Mouse (Mus musculus): Measurements from ENCODE around the gene Gm13212. TPM values are rescaled to one million over a fixed set of nuclear protein-coding genes. Genes with fewer than 3 reads are reported as not detected.
"Not testable (repeated sequence)": the region's sequence is repeated elsewhere in the genome, so short reads cannot be mapped to it uniquely, and the experiment has no call there.

The Gm13212 gene
- polyA plus RNA-seq (2015; fragmentation: Nextera tagmentation; extraction: Ambion mirVana), result 0.05 and 0.22 TPM in 2 replicates

- H3K9ac ChIP-seq (ENCODE audit: low read depth, low read length); H3K4me2 ChIP-seq (ENCODE audit: low read length); ATAC-seq; H3K4me1 ChIP-seq (ENCODE audit: control insufficient read depth, insufficient read depth, low read depth, low read length); H3K4me3 ChIP-seq (ENCODE audit: low read length); H3K27me3 ChIP-seq (replicated peaks; ENCODE audit: control insufficient read depth, insufficient read depth, low read length); H3K36me3 ChIP-seq (ENCODE audit: control insufficient read depth, insufficient read depth, low read length); H3K9me3 ChIP-seq (ENCODE audit: control insufficient read depth, low read length); H3K27ac ChIP-seq (ENCODE audit: low read depth, low read length): not testable (repeated sequence)
- 20% methylated on average over 11 of the region's 11 CpGs for WGBS
These were observed at the start of gene Gm13212 for GRCm38 (mm10) chr4:145585078-145585477. TSS of gene Gm13212 (plus strand) at chr4:145585166.

- WGBS, result 81% methylated on average over 5 of the region's 5 CpGs
- ATAC-seq; H3K4me1 ChIP-seq (ENCODE audit: control insufficient read depth, insufficient read depth, low read depth, low read length); H3K4me3 ChIP-seq (ENCODE audit: low read length); H3K27me3 ChIP-seq (replicated peaks; ENCODE audit: control insufficient read depth, insufficient read depth, low read length); H3K4me2 ChIP-seq (ENCODE audit: low read length); H3K36me3 ChIP-seq (ENCODE audit: control insufficient read depth, insufficient read depth, low read length); H3K9ac ChIP-seq (ENCODE audit: low read depth, low read length); H3K27ac ChIP-seq (ENCODE audit: low read depth, low read length): not testable (repeated sequence)
- H3K9me3 ChIP-seq (ENCODE audit: control insufficient read depth, low read length), result peaks cover 26% of the 10 kb centered on the region
These were observed 41.1 kb upstream of the Gm13212 start for GRCm38 (mm10) chr4:145543861-145544260.

- H3K4me1 ChIP-seq (ENCODE audit: control insufficient read depth, insufficient read depth, low read depth, low read length); H3K36me3 ChIP-seq (ENCODE audit: control insufficient read depth, insufficient read depth, low read length); H3K9ac ChIP-seq (ENCODE audit: low read depth, low read length); H3K27me3 ChIP-seq (replicated peaks; ENCODE audit: control insufficient read depth, insufficient read depth, low read length); ATAC-seq; H3K27ac ChIP-seq (ENCODE audit: low read depth, low read length); H3K4me3 ChIP-seq (ENCODE audit: low read length); H3K4me2 ChIP-seq (ENCODE audit: low read length): not testable (repeated sequence)
- WGBS, result 23% methylated on average over 2 of the region's 2 CpGs
- peaks cover 30% of the 10 kb centered on the region for H3K9me3 ChIP-seq (ENCODE audit: control insufficient read depth, low read length)
These were observed 39.9 kb upstream of the Gm13212 start for GRCm38 (mm10) chr4:145545106-145545505.

- ATAC-seq, result not testable (repeated sequence)
- WGBS, result 80% methylated on average over 6 of the region's 6 CpGs
These were observed 39.1 kb upstream of the Gm13212 start for GRCm38 (mm10) chr4:145545734-145546349.

GRCm38 (mm10) chr4:145546477-145546876 lies 38.5 kb upstream of the Gm13212 start:
- not testable (repeated sequence) for H3K27ac ChIP-seq (ENCODE audit: low read depth, low read length); H3K4me3 ChIP-seq (ENCODE audit: low read length); H3K4me2 ChIP-seq (ENCODE audit: low read length); H3K9ac ChIP-seq (ENCODE audit: low read depth, low read length); H3K27me3 ChIP-seq (replicated peaks; ENCODE audit: control insufficient read depth, insufficient read depth, low read length); H3K36me3 ChIP-seq (ENCODE audit: control insufficient read depth, insufficient read depth, low read length); H3K4me1 ChIP-seq (ENCODE audit: control insufficient read depth, insufficient read depth, low read depth, low read length); ATAC-seq
- 89% methylated on average over 3 of the region's 3 CpGs for WGBS
- H3K9me3 ChIP-seq (ENCODE audit: control insufficient read depth, low read length), result peaks cover 31% of the 10 kb centered on the region

More at GRCm38 (mm10) chr4:145545734-145546349, 39.1 kb upstream of the Gm13212 start:
- not testable (repeated sequence) for H3K4me3 ChIP-seq (ENCODE audit: low read length); H3K9ac ChIP-seq (ENCODE audit: low read depth, low read length); H3K27ac ChIP-seq (ENCODE audit: low read depth, low read length); H3K4me2 ChIP-seq (ENCODE audit: low read length); H3K36me3 ChIP-seq (ENCODE audit: control insufficient read depth, insufficient read depth, low read length); H3K4me1 ChIP-seq (ENCODE audit: control insufficient read depth, insufficient read depth, low read depth, low read length); H3K27me3 ChIP-seq (replicated peaks; ENCODE audit: control insufficient read depth, insufficient read depth, low read length)
- H3K9me3 ChIP-seq (ENCODE audit: control insufficient read depth, low read length), result peaks cover 33% of the 10 kb centered on the region

GRCm38 (mm10) chr4:145556680-145557079 lies 28.3 kb upstream of the Gm13212 start:
- H3K4me3 ChIP-seq (ENCODE audit: low read length), result no peak overlapping the region
- H3K36me3 ChIP-seq (ENCODE audit: control insufficient read depth, insufficient read depth, low read length), result no peaks in the 10 kb centered on the region
- H3K27ac ChIP-seq (ENCODE audit: low read depth, low read length), result no peak overlapping the region
- no peak overlapping the region for H3K4me2 ChIP-seq (ENCODE audit: low read length)
- peaks cover 25% of the 10 kb centered on the region for H3K9me3 ChIP-seq (ENCODE audit: control insufficient read depth, low read length)
- no peak overlapping the region for H3K9ac ChIP-seq (ENCODE audit: low read depth, low read length)
- ATAC-seq, result no peak
- WGBS, result 75% methylated on average over 1 of the region's 1 CpGs
- no peaks in the 10 kb centered on the region for H3K27me3 ChIP-seq (replicated peaks; ENCODE audit: control insufficient read depth, insufficient read depth, low read length)
- H3K4me1 ChIP-seq (ENCODE audit: control insufficient read depth, insufficient read depth, low read depth, low read length), result no peaks in the 10 kb centered on the region

GRCm38 (mm10) chr4:145559505-145560099 lies 25.4 kb upstream of the Gm13212 start:
- H3K9ac ChIP-seq (ENCODE audit: low read depth, low read length), result no peak overlapping the region
- H3K4me1 ChIP-seq (ENCODE audit: control insufficient read depth, insufficient read depth, low read depth, low read length), result no peaks in the 10 kb centered on the region
- no peak overlapping the region for H3K27ac ChIP-seq (ENCODE audit: low read depth, low read length)
- no peak for ATAC-seq
- no peaks in the 10 kb centered on the region for H3K36me3 ChIP-seq (ENCODE audit: control insufficient read depth, insufficient read depth, low read length)
- no peaks in the 10 kb centered on the region for H3K27me3 ChIP-seq (replicated peaks; ENCODE audit: control insufficient read depth, insufficient read depth, low read length)
- H3K4me2 ChIP-seq (ENCODE audit: low read length), result no peak overlapping the region
- no peak overlapping the region for H3K4me3 ChIP-seq (ENCODE audit: low read length)
- H3K9me3 ChIP-seq (ENCODE audit: control insufficient read depth, low read length), result peaks cover 25% of the 10 kb centered on the region
- WGBS, result 40% methylated on average over 3 of the region's 3 CpGs

GRCm38 (mm10) chr4:145564111-145564821 lies 20.7 kb upstream of the Gm13212 start:
- H3K4me3 ChIP-seq (ENCODE audit: low read length), result no peak overlapping the region
- H3K27me3 ChIP-seq (replicated peaks; ENCODE audit: control insufficient read depth, insufficient read depth, low read length), result no peaks in the 10 kb centered on the region
- H3K27ac ChIP-seq (ENCODE audit: low read depth, low read length), result no peak overlapping the region
- no peak for ATAC-seq
- 65% methylated on average over 3 of the region's 3 CpGs for whole genome bisulfite sequencing
- no peak overlapping the region for H3K9ac ChIP-seq (ENCODE audit: low read depth, low read length)
- H3K4me2 ChIP-seq (ENCODE audit: low read length), result no peak overlapping the region
- H3K36me3 ChIP-seq (ENCODE audit: control insufficient read depth, insufficient read depth, low read length), result no peaks in the 10 kb centered on the region
- peaks cover 22% of the 10 kb centered on the region for H3K9me3 ChIP-seq (ENCODE audit: control insufficient read depth, low read length)
- H3K4me1 ChIP-seq (ENCODE audit: control insufficient read depth, insufficient read depth, low read depth, low read length), result no peaks in the 10 kb centered on the region

GRCm38 (mm10) chr4:145570461-145570860 lies 14.5 kb upstream of the Gm13212 start:
- H3K4me1 ChIP-seq (ENCODE audit: control insufficient read depth, insufficient read depth, low read depth, low read length); H3K4me3 ChIP-seq (ENCODE audit: low read length); H3K36me3 ChIP-seq (ENCODE audit: control insufficient read depth, insufficient read depth, low read length); H3K4me2 ChIP-seq (ENCODE audit: low read length); ATAC-seq; H3K27ac ChIP-seq (ENCODE audit: low read depth, low read length); H3K9ac ChIP-seq (ENCODE audit: low read depth, low read length); H3K27me3 ChIP-seq (replicated peaks; ENCODE audit: control insufficient read depth, insufficient read depth, low read length): not testable (repeated sequence)
- peaks cover 17% of the 10 kb centered on the region for H3K9me3 ChIP-seq (ENCODE audit: control insufficient read depth, low read length)
- WGBS, result 79% methylated on average over 5 of the region's 10 CpGs
